In the genomic region with DNA sequence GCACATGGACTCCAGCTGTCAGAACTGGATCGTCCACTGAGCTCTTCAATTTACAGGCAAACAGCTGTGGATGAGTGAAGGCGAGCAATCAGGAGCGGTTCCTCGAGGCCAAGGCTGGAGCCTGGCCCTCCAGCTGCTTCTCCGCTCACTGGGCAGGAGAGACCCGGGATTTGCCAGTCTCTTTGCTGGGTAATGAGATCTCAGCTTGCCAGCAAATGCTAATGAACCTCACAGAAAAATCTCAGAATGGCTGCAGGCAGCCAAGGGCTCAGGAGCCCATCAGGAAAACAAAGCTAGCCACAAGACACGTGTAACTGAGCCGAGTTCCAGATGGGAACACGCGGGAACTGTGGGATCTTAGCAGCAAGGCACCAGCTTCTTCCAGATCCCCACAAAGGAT, we compare ENCODE assay signal across 27 mouse cellular contexts.
DNase-seq lines count a peak whose midpoint lies in the region; ATAC-seq and TF ChIP-seq lines count a peak whose summit lies in the region.
"Had no signal": no experiment of that assay in that cellular context is flagged by ENCODE, and none has a peak within 500 bp of the region (broad histone marks: within the 10 kb centered on the region; RNA-seq: fewer than 3 reads in every experiment).

No protein-coding gene starts in this region.

- H3K27ac ChIP-seq in forebrain, embryonic 15.5 days (replicated peaks): 0 out of 2 replicates have a peak overlapping the region, but pooled peaks have one; percentile 27
- no peak overlapping the region for H3K27ac ChIP-seq in forebrain, embryonic 11.5 days (ENCODE audit: low read depth, low read length)
- 0 out of 2 replicates have a peak overlapping the region, but pooled peaks have one; percentile 25 for H3K27ac ChIP-seq in midbrain, embryonic 13.5 days
- no peak overlapping the region for H3K27ac ChIP-seq in midbrain, embryonic 10.5 days (replicated peaks)
- no peak overlapping the region for H3K27ac ChIP-seq in kidney, adult 2 months (ENCODE audit: insufficient read depth, low read depth, low read length)
- H3K27ac ChIP-seq: embryonic facial prominence, embryonic 12.5 days; heart, embryonic 13.5 days; hindbrain, embryonic 10.5 days; liver, embryonic 12.5 days; midbrain, embryonic 12.5 days had no signal

- no peaks in the 10 kb centered on the region for H3K9me3 ChIP-seq in forebrain, embryonic 15.5 days
- no peaks in the 10 kb centered on the region for H3K9me3 ChIP-seq in forebrain, embryonic 11.5 days (ENCODE audit: control insufficient read depth, low read length)
- no peaks in the 10 kb centered on the region for H3K9me3 ChIP-seq in midbrain, embryonic 13.5 days
- H3K9me3 ChIP-seq in midbrain, embryonic 10.5 days (replicated peaks): no peaks in the 10 kb centered on the region
- H3K9me3 ChIP-seq: embryonic facial prominence, embryonic 12.5 days; heart, embryonic 13.5 days; hindbrain, embryonic 10.5 days; liver, embryonic 12.5 days; midbrain, embryonic 12.5 days had no signal

- no peak for DNase-seq in forebrain, embryonic 11.5 days (ENCODE audit: low spot score)
- no peak for DNase-seq in midbrain, embryonic 10.5 days (ENCODE audit: low spot score)
- DNase-seq in Muller cell, postnatal 12 days (ENCODE audit: inconsistent ontology term): peak; percentile 22
- DNase-seq in brain, embryonic 14.5 days (ENCODE audit: low read depth): peak; percentile 83
- no peak for DNase-seq in kidney, adult 2 months
- DNase-seq: adrenal gland, adult 2 months; adrenal gland, postnatal 36 days; B cell, adult 2 months; cerebellum, adult 8-10 months; cerebellum, postnatal 36 days; gastrocnemius, postnatal 10 days; heart, postnatal 10 days; kidney, postnatal 14 days; left cerebral cortex, postnatal 4 days; liver, postnatal 0 days; lung, postnatal 36 days; spleen, adult 18-20 months; thymus, postnatal 14 days had no signal

- ATAC-seq in forebrain, embryonic 15.5 days (replicated peaks): peak; percentile 71
- ATAC-seq in forebrain, embryonic 11.5 days (replicated peaks; ENCODE audit: low FRiP score): no peak
- ATAC-seq in midbrain, embryonic 13.5 days: peak; percentile 40; the same call in 1 of the 2 replicates
- ATAC-seq: activated CD4-positive, CD25-positive, alpha-beta regulatory T cell, adult 4 months; intestine, postnatal 0 days; liver, embryonic 12.5 days; liver, postnatal 0 days had no signal

- 27% methylated on average over 10 of the region's 10 CpGs for WGBS in forebrain, embryonic 15.5 days
- WGBS in forebrain, embryonic 11.5 days: 70% methylated on average over 10 of the region's 10 CpGs
- WGBS in midbrain, embryonic 13.5 days: 50% methylated on average over 10 of the region's 10 CpGs
- 76% methylated on average over 10 of the region's 10 CpGs for WGBS in midbrain, embryonic 10.5 days
- 72% methylated on average over 10 of the region's 10 CpGs for WGBS in kidney, adult 2 months

- no peak for TF ChIP-seq POLR2A in brain, embryonic 14.5 days (IDR thresholded peaks at IDR 0.05; ENCODE audit: borderline replicate concordance, extremely low read depth, insufficient read depth, insufficient read length, poor library complexity, severe bottlenecking)
- TF ChIP-seq POLR2A in kidney, adult 2 months (IDR thresholded peaks at IDR 0.05; ENCODE audit: low read depth, low read length): no peak

- H3K36me3 ChIP-seq in forebrain, embryonic 15.5 days: no peaks in the 10 kb centered on the region
- H3K36me3 ChIP-seq in forebrain, embryonic 11.5 days (ENCODE audit: control insufficient read depth, insufficient read depth, low read length): no peaks in the 10 kb centered on the region
- H3K36me3 ChIP-seq in midbrain, embryonic 13.5 days: no peaks in the 10 kb centered on the region
- no peaks in the 10 kb centered on the region for H3K36me3 ChIP-seq in midbrain, embryonic 10.5 days
- no peaks in the 10 kb centered on the region for H3K36me3 ChIP-seq in kidney, adult 2 months (ENCODE audit: control insufficient read depth, insufficient read depth, low read length)
- H3K36me3 ChIP-seq: embryonic facial prominence, embryonic 12.5 days; heart, embryonic 13.5 days; hindbrain, embryonic 10.5 days; liver, embryonic 12.5 days; midbrain, embryonic 12.5 days had no signal

- H3K9ac ChIP-seq in forebrain, embryonic 15.5 days (replicated peaks): no peak overlapping the region
- no peak overlapping the region for H3K9ac ChIP-seq in forebrain, embryonic 11.5 days (ENCODE audit: low read length)
- no peak overlapping the region for H3K9ac ChIP-seq in midbrain, embryonic 13.5 days (replicated peaks)
- H3K9ac ChIP-seq: embryonic facial prominence, embryonic 12.5 days; heart, embryonic 13.5 days; liver, embryonic 12.5 days; liver, postnatal 0 days; midbrain, embryonic 12.5 days had no signal

- no peak overlapping the region for H3K4me2 ChIP-seq in forebrain, embryonic 15.5 days (replicated peaks)
- no peak overlapping the region for H3K4me2 ChIP-seq in forebrain, embryonic 11.5 days (ENCODE audit: low read depth, low read length, severe bottlenecking)
- H3K4me2 ChIP-seq in midbrain, embryonic 13.5 days (replicated peaks): no peak overlapping the region
- H3K4me2 ChIP-seq: embryonic facial prominence, embryonic 12.5 days; heart, embryonic 13.5 days; liver, embryonic 12.5 days; midbrain, embryonic 12.5 days had no signal

- TF ChIP-seq CTCF in brain, embryonic 14.5 days (IDR thresholded peaks at IDR 0.05; ENCODE audit: borderline replicate concordance, extremely low read depth, insufficient read depth, insufficient read length): no peak
- TF ChIP-seq CTCF in kidney, adult 2 months (conservative IDR thresholded peaks at IDR 0.05; ENCODE audit: insufficient read depth, insufficient read length, low read depth, low read length): no peak

- H3K27me3 ChIP-seq in forebrain, embryonic 15.5 days: no peaks in the 10 kb centered on the region
- H3K27me3 ChIP-seq in forebrain, embryonic 11.5 days (ENCODE audit: control insufficient read depth, insufficient read depth, low read length): no peaks in the 10 kb centered on the region; the same call in none of the 2 replicates
- H3K27me3 ChIP-seq in midbrain, embryonic 13.5 days: no peaks in the 10 kb centered on the region; the same call in 1 of the 2 replicates
- peaks cover 96% of the 10 kb centered on the region for H3K27me3 ChIP-seq in midbrain, embryonic 10.5 days (ENCODE audit: low read depth, poor library complexity, severe bottlenecking)
- no peaks in the 10 kb centered on the region for H3K27me3 ChIP-seq in kidney, adult 2 months (replicated peaks; ENCODE audit: control insufficient read depth, insufficient read depth, low read length)

- no peak overlapping the region for H3K4me3 ChIP-seq in forebrain, embryonic 15.5 days
- H3K4me3 ChIP-seq in forebrain, embryonic 11.5 days (ENCODE audit: low read depth, low read length): no peak overlapping the region
- H3K4me3 ChIP-seq in midbrain, embryonic 13.5 days (replicated peaks): no peak overlapping the region
- no peak overlapping the region for H3K4me3 ChIP-seq in midbrain, embryonic 10.5 days
- no peak overlapping the region for H3K4me3 ChIP-seq in kidney, adult 2 months (ENCODE audit: insufficient read depth, low read depth, low read length)
- H3K4me3 ChIP-seq: embryonic facial prominence, embryonic 12.5 days; heart, embryonic 13.5 days; hindbrain, embryonic 10.5 days; liver, embryonic 12.5 days; midbrain, embryonic 12.5 days had no signal

- no peaks in the 10 kb centered on the region for H3K4me1 ChIP-seq in forebrain, embryonic 15.5 days
- H3K4me1 ChIP-seq in forebrain, embryonic 11.5 days (replicated peaks; ENCODE audit: control insufficient read depth, insufficient read depth, low read length): no peaks in the 10 kb centered on the region
- H3K4me1 ChIP-seq in midbrain, embryonic 13.5 days (replicated peaks): no peaks in the 10 kb centered on the region
- H3K4me1 ChIP-seq in midbrain, embryonic 10.5 days: no peaks in the 10 kb centered on the region
- no peaks in the 10 kb centered on the region for H3K4me1 ChIP-seq in kidney, adult 2 months (ENCODE audit: control insufficient read depth, insufficient read depth, low read length)
- H3K4me1 ChIP-seq: embryonic facial prominence, embryonic 12.5 days; hindbrain, embryonic 10.5 days; midbrain, embryonic 12.5 days had no signal

Comparison
In these comparisons a context has a peak if more than half of its experiments do, and no peak if none do; other contexts are left out.
1. H3K27ac ChIP-seq: peak in forebrain, embryonic 15.5 days (single experiment) and midbrain, embryonic 13.5 days (single experiment); none in forebrain, embryonic 11.5 days (single experiment), midbrain, embryonic 10.5 days (single experiment) and kidney, adult 2 months (single experiment).
2. DNase-seq: peak in Muller cell, postnatal 12 days (single experiment) and brain, embryonic 14.5 days (single experiment); none in forebrain, embryonic 11.5 days (single experiment), midbrain, embryonic 10.5 days (single experiment) and kidney, adult 2 months (single experiment).